Mouse (Mus musculus) forebrain, embryonic 12.5 days (tissue): Measurements from ENCODE around the gene Espl1. TPM values are rescaled to one million over a fixed set of nuclear protein-coding genes. Genes with fewer than 3 reads are reported as not detected.

Experiments used
- ATAC-seq: fragments of 200-750 bp; cut with Nextera tagmentation; 2 replicates; pipeline ENCODE4 v1.8.0; 2017; ENCODE audit warnings: moderate TSS enrichment; ENCODE audit not compliant: low FRiP score
- H3K27ac ChIP-seq: fragments of 300-500 bp; sonication (generic); 2 replicates; pipeline ENCODE4 v1.5.1; 2016; ENCODE audit warnings: mild to moderate bottlenecking
- H3K27me3 ChIP-seq: fragments of 300-500 bp; sonication (generic); 2 replicates; pipeline ENCODE4 v1.6.1; 2016; ENCODE audit warnings: mild to moderate bottlenecking
- H3K36me3 ChIP-seq: fragments of 300-500 bp; sonication (generic); replicated peaks from 2 replicates; pipeline ENCODE4 v1.6.1; 2016; ENCODE audit warnings: mild to moderate bottlenecking
- H3K4me1 ChIP-seq: fragments of 300-500 bp; sonication (generic); 2 replicates; pipeline ENCODE4 v1.6.1; 2016
- H3K4me2 ChIP-seq: fragments of 300-500 bp; sonication (generic); 2 replicates; pipeline ENCODE4 v1.6.1; 2016; ENCODE audit warnings: mild to moderate bottlenecking, moderate library complexity
- H3K4me3 ChIP-seq: fragments of 300-500 bp; sonication (generic); replicated peaks from 2 replicates; pipeline ENCODE4 v1.5.1; 2016; ENCODE audit warnings: mild to moderate bottlenecking
- H3K9ac ChIP-seq: fragments of 300-500 bp; sonication (generic); 2 replicates; pipeline ENCODE4 v1.6.1; 2016; ENCODE audit warnings: mild to moderate bottlenecking
- H3K9me3 ChIP-seq: fragments of 300-500 bp; sonication (generic); 2 replicates; pipeline ENCODE4 v1.6.1; 2016
- WGBS: fragments of 180-500 bp; shearing (Covaris S2); methylation state at CpG from one replicate; pipeline ENCODE4 v1.1.7; 2016; 5-methylcytosine and 5-hydroxymethylcytosine counted together
- polyA plus RNA-seq: library from polyadenylated mRNA; unstranded; fragments of >200 nt; fragmentation: Nextera tagmentation; extraction: Ambion mirVana; gene quantifications from 2 replicates; pipeline ENCODE4 v1.2.1, GENCODE M21; 2016

The Espl1 gene
- 36.9 and 42.3 TPM in 2 replicates for polyA plus RNA-seq

DNA sequence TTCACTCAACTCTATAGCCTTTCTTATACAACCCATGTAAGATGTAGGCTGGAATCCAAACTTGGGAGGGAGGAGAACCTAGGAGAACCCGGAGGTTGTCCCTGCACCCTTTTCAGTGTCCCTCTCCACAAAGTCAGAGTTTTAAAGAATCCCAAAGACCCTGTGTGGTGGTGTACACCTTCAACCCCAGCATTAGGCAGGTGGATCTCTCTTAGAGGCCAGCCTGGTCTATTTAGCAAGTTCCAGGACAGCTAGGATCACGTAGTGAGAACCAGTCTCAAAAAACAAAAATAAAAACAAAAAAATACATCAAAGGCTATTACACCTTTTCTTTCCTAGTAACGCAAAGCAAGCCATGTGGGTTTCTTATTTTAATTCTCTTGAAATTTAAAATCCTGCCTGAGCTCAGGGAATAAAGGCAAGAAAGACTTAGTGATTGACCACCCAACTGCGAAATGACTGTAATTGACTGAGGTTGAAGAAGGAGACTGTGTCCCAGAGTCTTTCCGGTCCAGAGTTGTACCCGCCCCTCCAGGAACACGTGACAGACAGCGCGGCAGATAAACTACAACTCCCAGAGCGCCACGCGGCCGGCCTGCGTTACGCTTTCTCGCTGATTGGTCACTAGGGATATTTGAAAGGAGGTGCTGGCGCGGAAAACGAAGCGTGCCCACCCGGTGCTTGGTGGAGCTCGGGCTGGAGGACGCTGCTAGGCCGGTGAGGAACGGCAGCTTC is at the start of gene Espl1:
Gene Espl1, plus strand, starts transcription at position 634 of the 735 bp plus-strand sequence.
- no peaks in the 10 kb centered on the region for H3K27me3 ChIP-seq
- no peaks in the 10 kb centered on the region for H3K9me3 ChIP-seq
- peak within 1 kb of the TSS; percentile 93 for H3K4me2 ChIP-seq
- ATAC-seq: peak; percentile 99
- peaks cover 12% of the 10 kb centered on the region for H3K4me1 ChIP-seq
- H3K4me3 ChIP-seq: peak within 1 kb of the TSS; percentile 68
- 0 out of 2 replicates have a peak within 1 kb of the TSS, but pooled peaks have one; percentile 31 for H3K27ac ChIP-seq
- peak within 1 kb of the TSS; percentile 63 for H3K9ac ChIP-seq
- H3K36me3 ChIP-seq: peaks cover 29% of the 10 kb centered on the region
- WGBS: 7% methylated on average over 25 of the region's 25 CpGs

- peak; percentile 68 for ATAC-seq
Observed at GRCm38 (mm10) chr15:102246866-102247251, 49.2 kb upstream of the Espl1 start.

DNA sequence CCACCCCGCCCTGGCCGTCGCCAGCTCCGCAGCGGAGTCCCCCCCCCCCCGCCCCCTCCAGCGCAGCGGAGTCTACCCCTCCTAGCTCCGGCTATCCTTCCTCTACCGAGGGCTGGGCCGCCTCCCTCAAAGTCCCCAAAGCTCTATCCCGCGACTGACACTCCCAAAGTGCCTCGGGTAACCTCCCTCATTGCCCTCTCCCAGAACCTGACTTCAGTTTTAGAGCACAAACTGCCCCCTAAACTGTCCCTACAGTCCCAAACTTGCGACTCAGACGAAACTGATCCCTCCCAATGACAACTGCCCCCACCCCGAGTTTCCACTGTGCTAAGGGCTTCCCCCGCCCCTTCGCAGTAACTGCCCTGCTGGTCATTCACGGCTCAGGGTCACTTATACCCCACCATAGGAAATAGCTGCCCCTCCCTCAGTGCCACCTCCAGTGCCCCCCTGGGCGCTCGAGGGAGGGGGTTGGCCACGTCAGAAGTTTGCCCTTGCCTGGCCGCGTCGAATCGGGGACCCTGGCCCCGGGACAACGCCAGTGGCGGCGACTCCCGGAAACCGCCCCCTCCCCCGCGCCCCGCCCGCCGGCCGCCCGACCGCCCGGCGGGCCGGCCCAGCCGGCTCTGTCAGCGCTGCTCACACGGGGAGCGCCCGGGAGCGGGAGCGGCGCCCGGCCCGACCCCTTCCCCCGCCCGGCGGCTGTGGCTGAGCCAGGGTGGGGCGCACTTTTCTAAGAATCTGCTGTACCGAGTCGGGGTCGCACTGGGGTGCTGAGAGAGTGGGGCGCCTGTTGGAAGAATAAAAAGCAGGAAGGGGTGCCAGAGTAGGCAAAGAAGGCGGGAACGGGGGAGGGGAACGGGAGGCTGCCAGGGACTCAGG is 48.6 kb upstream of the Espl1 start:
- Histone ChIP-seq H3K27me3 (peaks cover 90% of the 10 kb centered on the region), H3K36me3 (no peaks in the 10 kb centered on the region), H3K9me3 (no peaks in the 10 kb centered on the region), H3K9ac (peak overlapping the region; percentile 65), H3K27ac (peak overlapping the region; percentile 80), H3K4me2 (peak overlapping the region; percentile 98), H3K4me1 (peaks cover 58% of the 10 kb centered on the region), H3K4me3 (peak overlapping the region; percentile 65)
- under 1% methylated on average over 48 of the region's 65 CpGs for WGBS
- peak; percentile 54 for ATAC-seq

More at GRCm38 (mm10) chr15:102246866-102247251, 49.2 kb upstream of the Espl1 start:
- Histone ChIP-seq H3K36me3 (no peaks in the 10 kb centered on the region), H3K4me2 (peak overlapping the region; percentile 98), H3K9me3 (no peaks in the 10 kb centered on the region), H3K9ac (peak overlapping the region; percentile 65), H3K27me3 (peaks cover 93% of the 10 kb centered on the region), H3K27ac (peak overlapping the region; percentile 80), H3K4me1 (peaks cover 58% of the 10 kb centered on the region), H3K4me3 (peak overlapping the region; percentile 65)
- under 1% methylated on average over 35 of the region's 35 CpGs for WGBS

- WGBS: 5% methylated on average over 8 of the region's 8 CpGs
Observed at GRCm38 (mm10) chr15:102248131-102248811, 47.8 kb upstream of the Espl1 start.

DNA sequence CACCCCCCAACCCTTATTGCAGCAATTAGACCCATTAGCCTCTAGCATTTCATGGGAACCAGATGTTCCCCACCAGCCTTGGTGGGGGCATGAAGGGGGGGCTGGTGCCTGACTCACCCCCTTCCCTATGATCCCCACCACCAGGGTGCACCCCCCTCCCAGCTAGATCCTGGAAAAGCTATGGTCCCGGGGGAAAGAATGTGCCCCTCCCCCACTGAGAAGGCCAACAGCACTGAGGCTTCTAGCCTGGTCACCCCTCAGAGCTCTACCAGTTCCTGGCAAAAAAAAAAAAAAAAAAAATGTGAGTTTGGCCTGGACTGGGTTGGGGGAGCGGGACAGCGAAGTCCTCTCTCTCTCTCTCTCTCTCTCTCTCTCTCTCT is 47.3 kb upstream of the Espl1 start:
- Histone ChIP-seq H3K9ac (no peak overlapping the region), H3K9me3 (no peaks in the 10 kb centered on the region), H3K4me2 (peak overlapping the region; percentile 26; the same call in 1 of the 2 replicates), H3K36me3 (no peaks in the 10 kb centered on the region), H3K27me3 (peaks cover 82% of the 10 kb centered on the region), H3K4me3 (no peak overlapping the region), H3K27ac (0 out of 2 replicates have a peak overlapping the region, but pooled peaks have one; percentile 19), H3K4me1 (peaks cover 46% of the 10 kb centered on the region)
- 7% methylated on average over 1 of the region's 3 CpGs for WGBS
- no peak for ATAC-seq

More at GRCm38 (mm10) chr15:102248131-102248811, 47.8 kb upstream of the Espl1 start:
- Histone ChIP-seq H3K9me3 (no peaks in the 10 kb centered on the region), H3K4me1 (peaks cover 51% of the 10 kb centered on the region), H3K4me2 (peak overlapping the region; percentile 98), H3K9ac (peak overlapping the region; percentile 65), H3K27ac (peak overlapping the region; percentile 80), H3K36me3 (no peaks in the 10 kb centered on the region), H3K27me3 (peaks cover 87% of the 10 kb centered on the region), H3K4me3 (peak overlapping the region; percentile 65)
- no peak for ATAC-seq

DNA sequence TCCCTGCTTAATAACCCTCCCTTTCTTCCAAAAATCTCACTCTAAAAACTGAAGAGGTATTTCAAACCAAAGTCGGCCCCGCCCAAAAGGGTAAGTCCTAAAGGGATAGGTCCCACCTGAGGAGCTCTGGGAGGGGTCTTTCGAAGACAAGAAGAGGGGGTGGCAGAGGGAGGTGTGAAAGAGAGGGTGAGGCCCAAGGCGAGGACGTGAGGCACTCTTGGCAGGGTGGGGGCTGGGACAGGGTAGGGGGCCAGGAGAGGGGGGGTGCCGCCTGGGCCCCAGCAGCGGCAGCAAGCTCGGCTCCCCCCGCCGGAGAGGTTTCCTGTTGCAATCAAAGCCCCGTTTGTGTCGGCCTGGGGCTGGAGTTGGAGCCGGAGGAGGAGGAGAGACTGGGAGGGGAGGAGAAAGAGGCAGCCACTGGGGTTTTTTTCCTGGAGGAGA is 46.8 kb upstream of the Espl1 start:
- H3K4me2 ChIP-seq: peak overlapping the region; percentile 26
- WGBS: 3% methylated on average over 13 of the region's 13 CpGs
- H3K27ac ChIP-seq: peak overlapping the region; percentile 19; the same call in 1 of the 2 replicates
- H3K9ac ChIP-seq: no peak overlapping the region
- H3K27me3 ChIP-seq: peaks cover 82% of the 10 kb centered on the region
- H3K4me1 ChIP-seq: peaks cover 42% of the 10 kb centered on the region
- H3K9me3 ChIP-seq: no peaks in the 10 kb centered on the region
- H3K4me3 ChIP-seq: no peak overlapping the region
- H3K36me3 ChIP-seq: no peaks in the 10 kb centered on the region
- no peak for ATAC-seq

DNA sequence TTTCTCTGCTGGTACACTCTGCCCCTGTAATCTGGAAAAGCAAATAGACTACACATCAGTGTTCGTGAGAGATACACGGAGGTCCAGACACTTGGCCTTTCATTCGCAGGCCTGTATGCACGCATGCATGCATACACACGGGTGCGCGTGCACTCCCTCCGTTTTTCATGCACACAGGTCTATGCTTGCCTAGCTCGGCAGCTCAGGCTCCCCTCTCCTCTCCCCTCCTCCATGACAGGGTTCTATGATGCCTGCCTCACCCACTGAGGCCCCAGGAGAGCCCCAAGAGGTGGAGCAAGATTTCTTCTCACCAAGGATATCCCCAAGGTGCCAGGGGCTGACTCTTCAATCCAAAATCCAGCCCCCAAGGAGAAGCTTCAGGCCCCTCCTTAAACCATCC is 46.1 kb upstream of the Espl1 start:
- no peak overlapping the region for H3K4me3 ChIP-seq
- H3K9ac ChIP-seq: no peak overlapping the region
- 46% methylated on average over 9 of the region's 9 CpGs for WGBS
- no peak for ATAC-seq
- H3K4me2 ChIP-seq: no peak overlapping the region
- no peaks in the 10 kb centered on the region for H3K9me3 ChIP-seq
- peak overlapping the region; percentile 62; the same call in 1 of the 2 replicates for H3K27ac ChIP-seq
- H3K27me3 ChIP-seq: peaks cover 81% of the 10 kb centered on the region
- H3K36me3 ChIP-seq: no peaks in the 10 kb centered on the region
- H3K4me1 ChIP-seq: peaks cover 42% of the 10 kb centered on the region

DNA sequence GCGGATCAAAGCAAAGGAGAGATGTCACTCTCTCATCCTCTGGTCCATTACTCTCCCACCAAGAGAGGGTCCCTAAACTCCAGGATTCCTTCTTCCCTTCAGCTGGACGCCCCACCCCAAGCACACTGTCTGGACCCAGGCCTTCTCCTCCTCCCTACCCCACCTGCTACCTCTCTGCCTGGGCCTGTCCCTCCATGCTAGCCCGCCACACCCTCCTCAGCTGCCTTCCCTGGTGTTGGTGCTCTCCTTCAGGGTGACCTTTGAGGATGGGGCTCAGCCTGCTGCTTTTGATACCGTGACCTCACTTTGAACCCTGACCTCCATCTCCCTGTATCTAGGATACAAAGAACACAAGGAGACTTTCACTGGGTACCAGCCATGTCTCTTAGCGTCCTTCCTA is 45.5 kb upstream of the Espl1 start:
- Histone ChIP-seq H3K9ac (no peak overlapping the region), H3K27me3 (peaks cover 81% of the 10 kb centered on the region), H3K4me1 (peaks cover 39% of the 10 kb centered on the region), H3K36me3 (no peaks in the 10 kb centered on the region), H3K4me2 (no peak overlapping the region), H3K27ac (no peak overlapping the region), H3K9me3 (no peaks in the 10 kb centered on the region), H3K4me3 (no peak overlapping the region)
- ATAC-seq: no peak
- 57% methylated on average over 5 of the region's 5 CpGs for WGBS

- no peak for ATAC-seq
- Histone ChIP-seq H3K4me2 (peak overlapping the region; percentile 31), H3K27ac (0 out of 2 replicates have a peak overlapping the region, but pooled peaks have one; percentile 36), H3K36me3 (no peaks in the 10 kb centered on the region), H3K4me1 (peaks cover 25% of the 10 kb centered on the region), H3K9me3 (no peaks in the 10 kb centered on the region), H3K4me3 (peak overlapping the region; percentile 57; the same call in 1 of the 2 replicates), H3K9ac (peak overlapping the region; percentile 17; the same call in 1 of the 2 replicates), H3K27me3 (peaks cover 78% of the 10 kb centered on the region)
- WGBS: 50% methylated on average over 13 of the region's 14 CpGs
Observed at GRCm38 (mm10) chr15:102255547-102256255, 40.4 kb upstream of the Espl1 start.

- Histone ChIP-seq H3K27me3 (peaks cover 69% of the 10 kb centered on the region), H3K4me3 (peak overlapping the region; percentile 57), H3K9ac (peak overlapping the region; percentile 77), H3K4me1 (peaks cover 25% of the 10 kb centered on the region), H3K27ac (no peak overlapping the region), H3K4me2 (peak overlapping the region; percentile 97), H3K9me3 (no peaks in the 10 kb centered on the region), H3K36me3 (no peaks in the 10 kb centered on the region)
- 10% methylated on average over 22 of the region's 22 CpGs for whole genome bisulfite sequencing
- no peak for ATAC-seq
Observed at GRCm38 (mm10) chr15:102256431-102257201, 39.5 kb upstream of the Espl1 start.
